Mouse (Mus musculus) liver, embryonic 12.5 days (tissue): ENCODE measurements around the gene Stx7. TPM values are rescaled to one million over a fixed set of nuclear protein-coding genes. Genes with fewer than 3 reads are reported as not detected.

ENCODE experiments used
- ATAC-seq: fragments of 200-750 bp; cut with Nextera tagmentation; 2 replicates; pipeline ENCODE4 v1.8.0; 2017; ENCODE audit warnings: moderate number of reproducible peaks, mild to moderate bottlenecking, moderate library complexity
- H3K27ac ChIP-seq: fragments of 300-500 bp; sonication (generic); 2 replicates; pipeline ENCODE4 v1.5.1; 2016; ENCODE audit warnings: mild to moderate bottlenecking
- H3K27me3 ChIP-seq: fragments of 300-500 bp; sonication (generic); replicated peaks from 2 replicates; pipeline ENCODE4 v1.6.1; 2016; ENCODE audit warnings: mild to moderate bottlenecking, moderate library complexity
- H3K36me3 ChIP-seq: fragments of 300-500 bp; sonication (generic); 2 replicates; pipeline ENCODE4 v1.6.1; 2016; ENCODE audit warnings: mild to moderate bottlenecking, moderate library complexity
- H3K4me1 ChIP-seq: fragments of 300-500 bp; sonication (generic); 2 replicates; pipeline ENCODE4 v1.6.1; 2016
- H3K4me2 ChIP-seq: fragments of 300-500 bp; sonication (generic); 2 replicates; pipeline ENCODE4 v1.6.1; 2016; ENCODE audit warnings: mild to moderate bottlenecking, moderate library complexity
- H3K4me3 ChIP-seq: fragments of 300-500 bp; sonication (generic); 2 replicates; pipeline ENCODE4 v1.5.1; 2016; ENCODE audit warnings: mild to moderate bottlenecking, moderate library complexity
- H3K9ac ChIP-seq: fragments of 300-500 bp; sonication (generic); 2 replicates; pipeline ENCODE4 v1.6.1; 2016; ENCODE audit warnings: mild to moderate bottlenecking, moderate library complexity
- H3K9me3 ChIP-seq: fragments of 300-500 bp; sonication (generic); replicated peaks from 2 replicates; pipeline ENCODE4 v1.6.1; 2016; ENCODE audit warnings: mild to moderate bottlenecking, moderate library complexity
- WGBS: fragments of 180-500 bp; shearing (Covaris S2); methylation state at CpG from one replicate; pipeline ENCODE4 v1.1.7; 2016; ENCODE audit not compliant: insufficient replicate concordance; 5-methylcytosine and 5-hydroxymethylcytosine counted together
- polyA plus RNA-seq: library from polyadenylated mRNA; unstranded; fragments of >200 nt; fragmentation: Nextera tagmentation; extraction: Ambion mirVana; gene quantifications from 2 replicates; pipeline ENCODE4 v1.2.1, GENCODE M21; 2016

Gene Stx7
- polyA plus RNA-seq, 1 experiment from 2014 or later: 34.0 TPM

- no peaks in the 10 kb centered on the region for H3K36me3 ChIP-seq
- no peak overlapping the region for H3K9ac ChIP-seq
- H3K27ac ChIP-seq: peak overlapping the region; percentile 37
- no peak overlapping the region for H3K4me2 ChIP-seq
- H3K27me3 ChIP-seq: no peaks in the 10 kb centered on the region
- H3K9me3 ChIP-seq: no peaks in the 10 kb centered on the region
- H3K4me1 ChIP-seq: peaks cover 43% of the 10 kb centered on the region
- no peak overlapping the region for H3K4me3 ChIP-seq
- WGBS: 82% methylated on average over 4 of the region's 4 CpGs
- peak; percentile 52; the same call in 1 of the 2 replicates for ATAC-seq
Measured at GRCm38 (mm10) chr10:24171906-24172459, 22.9 kb downstream of the Stx7 start.

- 0 out of 2 replicates have a peak, but pooled peaks have one; percentile 46 for ATAC-seq
- WGBS: 34% methylated on average over 10 of the region's 10 CpGs
- H3K9ac ChIP-seq: no peak overlapping the region
- no peak overlapping the region for H3K4me2 ChIP-seq
- peaks cover 33% of the 10 kb centered on the region for H3K4me1 ChIP-seq
- H3K4me3 ChIP-seq: no peak overlapping the region
- peaks cover 4% of the 10 kb centered on the region; the same call in 1 of the 2 replicates for H3K36me3 ChIP-seq
- no peak overlapping the region for H3K27ac ChIP-seq
- no peaks in the 10 kb centered on the region for H3K9me3 ChIP-seq
- no peaks in the 10 kb centered on the region for H3K27me3 ChIP-seq
Measured at GRCm38 (mm10) chr10:24173210-24174001, 24.3 kb downstream of the Stx7 start.

GRCm38 (mm10) chr10:24190392-24190791 lies 41.3 kb downstream of the Stx7 start:
- peaks cover 18% of the 10 kb centered on the region for H3K36me3 ChIP-seq
- H3K4me1 ChIP-seq: no peaks in the 10 kb centered on the region
- H3K9ac ChIP-seq: no peak overlapping the region
- H3K4me3 ChIP-seq: no peak overlapping the region
- no peak for ATAC-seq
- no peak overlapping the region for H3K4me2 ChIP-seq
- no peaks in the 10 kb centered on the region for H3K27me3 ChIP-seq
- H3K9me3 ChIP-seq: no peaks in the 10 kb centered on the region
- 73% methylated on average over 7 of the region's 7 CpGs for WGBS
- H3K27ac ChIP-seq: no peak overlapping the region

GRCm38 (mm10) chr10:24191977-24192376 lies 42.9 kb downstream of the Stx7 start:
- ATAC-seq: no peak
- WGBS: 67% methylated on average over 1 of the region's 1 CpGs
- no peak overlapping the region for H3K27ac ChIP-seq
- no peaks in the 10 kb centered on the region for H3K4me1 ChIP-seq
- H3K4me3 ChIP-seq: no peak overlapping the region
- no peaks in the 10 kb centered on the region for H3K9me3 ChIP-seq
- H3K36me3 ChIP-seq: peaks cover 8% of the 10 kb centered on the region
- H3K9ac ChIP-seq: no peak overlapping the region
- no peak overlapping the region for H3K4me2 ChIP-seq
- H3K27me3 ChIP-seq: no peaks in the 10 kb centered on the region

- Histone ChIP-seq H3K36me3 (no peaks in the 10 kb centered on the region), H3K27ac (no peak overlapping the region), H3K4me3 (no peak overlapping the region), H3K4me1 (no peaks in the 10 kb centered on the region), H3K27me3 (no peaks in the 10 kb centered on the region), H3K9ac (no peak overlapping the region), H3K4me2 (no peak overlapping the region), H3K9me3 (no peaks in the 10 kb centered on the region)
- 81% methylated on average over 12 of the region's 12 CpGs for WGBS
- ATAC-seq: no peak
Measured at GRCm38 (mm10) chr10:24199303-24199702, 50.2 kb downstream of the Stx7 start.

- ATAC-seq: no peak
- H3K9ac ChIP-seq: no peak overlapping the region
- no peak overlapping the region for H3K27ac ChIP-seq
- H3K9me3 ChIP-seq: no peaks in the 10 kb centered on the region
- H3K27me3 ChIP-seq: no peaks in the 10 kb centered on the region
- H3K4me3 ChIP-seq: no peak overlapping the region
- no peaks in the 10 kb centered on the region for H3K4me1 ChIP-seq
- WGBS: 76% methylated on average over 3 of the region's 3 CpGs
- H3K36me3 ChIP-seq: no peaks in the 10 kb centered on the region
- no peak overlapping the region for H3K4me2 ChIP-seq
Measured at GRCm38 (mm10) chr10:24200099-24200498, 51.0 kb downstream of the Stx7 start.

- H3K36me3 ChIP-seq: no peaks in the 10 kb centered on the region
- 67% methylated on average over 6 of the region's 6 CpGs for WGBS
- H3K9ac ChIP-seq: no peak overlapping the region
- ATAC-seq: no peak
- no peak overlapping the region for H3K27ac ChIP-seq
- H3K9me3 ChIP-seq: no peaks in the 10 kb centered on the region
- no peaks in the 10 kb centered on the region for H3K4me1 ChIP-seq
- no peak overlapping the region for H3K4me3 ChIP-seq
- no peaks in the 10 kb centered on the region for H3K27me3 ChIP-seq
- no peak overlapping the region for H3K4me2 ChIP-seq
Measured at GRCm38 (mm10) chr10:24210075-24210474, 61.0 kb downstream of the Stx7 start.

GRCm38 (mm10) chr10:24213297-24213696 lies 64.2 kb downstream of the Stx7 start:
- no peak overlapping the region for H3K27ac ChIP-seq
- no peak overlapping the region for H3K9ac ChIP-seq
- WGBS: 66% methylated on average over 5 of the region's 5 CpGs
- H3K4me3 ChIP-seq: no peak overlapping the region
- no peak overlapping the region for H3K4me2 ChIP-seq
- H3K36me3 ChIP-seq: no peaks in the 10 kb centered on the region
- no peaks in the 10 kb centered on the region for H3K9me3 ChIP-seq
- ATAC-seq: no peak
- no peaks in the 10 kb centered on the region for H3K27me3 ChIP-seq
- H3K4me1 ChIP-seq: no peaks in the 10 kb centered on the region

GRCm38 (mm10) chr10:24217558-24218268 lies 68.6 kb downstream of the Stx7 start:
- H3K36me3 ChIP-seq: no peaks in the 10 kb centered on the region
- no peak for ATAC-seq
- H3K9me3 ChIP-seq: no peaks in the 10 kb centered on the region
- H3K27ac ChIP-seq: no peak overlapping the region
- H3K4me2 ChIP-seq: no peak overlapping the region
- H3K9ac ChIP-seq: no peak overlapping the region
- WGBS: 40% methylated on average over 6 of the region's 6 CpGs
- peaks cover 14% of the 10 kb centered on the region for H3K27me3 ChIP-seq
- H3K4me1 ChIP-seq: no peaks in the 10 kb centered on the region
- no peak overlapping the region for H3K4me3 ChIP-seq

- Histone ChIP-seq H3K27ac (no peak overlapping the region), H3K4me3 (no peak overlapping the region), H3K36me3 (no peaks in the 10 kb centered on the region), H3K27me3 (peaks cover 40% of the 10 kb centered on the region), H3K9me3 (no peaks in the 10 kb centered on the region), H3K4me1 (peaks cover 6% of the 10 kb centered on the region), H3K9ac (no peak overlapping the region), H3K4me2 (no peak overlapping the region)
- 72% methylated on average over 5 of the region's 5 CpGs for WGBS
- ATAC-seq: no peak
Measured at GRCm38 (mm10) chr10:24220931-24221330, 71.8 kb downstream of the Stx7 start.

- peaks cover 6% of the 10 kb centered on the region for H3K4me1 ChIP-seq
- H3K27ac ChIP-seq: no peak overlapping the region
- H3K27me3 ChIP-seq: peaks cover 40% of the 10 kb centered on the region
- no peak for ATAC-seq
- H3K4me3 ChIP-seq: peak overlapping the region; percentile 44
- WGBS: 23% methylated on average over 6 of the region's 6 CpGs
- H3K4me2 ChIP-seq: peak overlapping the region; percentile 69
- H3K36me3 ChIP-seq: no peaks in the 10 kb centered on the region
- H3K9ac ChIP-seq: no peak overlapping the region
- no peaks in the 10 kb centered on the region for H3K9me3 ChIP-seq
Measured at GRCm38 (mm10) chr10:24222911-24223310, 73.8 kb downstream of the Stx7 start.
